Mouse (Mus musculus): ENCODE results near the gene Susd6. TPM values are rescaled to one million over a fixed set of nuclear protein-coding genes. Genes with fewer than 3 reads are reported as not detected.
A peak's percentile ranks its signal among the peaks of the same experiment; 100 is the strongest.

Susd6 gene
- polyA plus RNA-seq, 1 experiment from 2014 or later, result 13.8 TPM

DNA sequence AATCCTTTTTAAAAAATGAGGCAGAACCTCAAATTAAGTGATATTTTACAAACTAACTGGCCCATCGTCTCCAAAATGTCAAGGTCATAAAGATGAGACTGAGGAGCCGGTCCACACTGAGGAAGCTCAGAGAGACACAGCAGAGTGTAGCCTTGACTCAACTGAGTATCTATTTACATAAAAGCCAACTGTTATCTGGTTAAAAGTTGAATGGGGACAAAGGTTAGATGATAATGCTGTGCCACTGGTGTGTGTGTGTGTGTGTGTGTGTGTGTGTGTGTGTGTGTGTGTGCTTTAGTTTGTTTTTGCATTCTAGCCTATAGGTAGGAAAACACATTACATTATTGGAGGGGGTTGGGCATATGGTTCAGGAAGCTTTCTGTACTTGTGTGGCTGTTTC is 100.8 kb downstream of the Susd6 start:
- Histone ChIP-seq H3K27ac (no peak overlapping the region), H3K27me3 (no peaks in the 10 kb centered on the region), H3K9ac (no peak overlapping the region), H3K36me3 (ENCODE audit: poor library complexity, severe bottlenecking) (no peaks in the 10 kb centered on the region), H3K9me3 (replicated peaks) (peaks cover 4% of the 10 kb centered on the region; the same call in 1 of the 2 replicates), H3K4me3 (no peak overlapping the region), H3K4me2 (no peak overlapping the region), H3K4me1 (no peaks in the 10 kb centered on the region)
- no peak for ATAC-seq
- 97% methylated on average over 2 of the region's 2 CpGs for WGBS

- peaks cover 4% of the 10 kb centered on the region; the same call in 1 of the 2 replicates for H3K9me3 ChIP-seq (replicated peaks)
- no peak overlapping the region for H3K4me2 ChIP-seq
- no peaks in the 10 kb centered on the region for H3K36me3 ChIP-seq (ENCODE audit: poor library complexity, severe bottlenecking)
- no peaks in the 10 kb centered on the region for H3K4me1 ChIP-seq
- no peak overlapping the region for H3K27ac ChIP-seq
- no peak for ATAC-seq
- H3K9ac ChIP-seq, result no peak overlapping the region
- no peak overlapping the region for H3K4me3 ChIP-seq
- no peaks in the 10 kb centered on the region for H3K27me3 ChIP-seq
- 94% methylated on average over 18 of the region's 18 CpGs for WGBS
Observed at GRCm38 (mm10) chr12:80893720-80894494, 103.6 kb downstream of the Susd6 start.

DNA sequence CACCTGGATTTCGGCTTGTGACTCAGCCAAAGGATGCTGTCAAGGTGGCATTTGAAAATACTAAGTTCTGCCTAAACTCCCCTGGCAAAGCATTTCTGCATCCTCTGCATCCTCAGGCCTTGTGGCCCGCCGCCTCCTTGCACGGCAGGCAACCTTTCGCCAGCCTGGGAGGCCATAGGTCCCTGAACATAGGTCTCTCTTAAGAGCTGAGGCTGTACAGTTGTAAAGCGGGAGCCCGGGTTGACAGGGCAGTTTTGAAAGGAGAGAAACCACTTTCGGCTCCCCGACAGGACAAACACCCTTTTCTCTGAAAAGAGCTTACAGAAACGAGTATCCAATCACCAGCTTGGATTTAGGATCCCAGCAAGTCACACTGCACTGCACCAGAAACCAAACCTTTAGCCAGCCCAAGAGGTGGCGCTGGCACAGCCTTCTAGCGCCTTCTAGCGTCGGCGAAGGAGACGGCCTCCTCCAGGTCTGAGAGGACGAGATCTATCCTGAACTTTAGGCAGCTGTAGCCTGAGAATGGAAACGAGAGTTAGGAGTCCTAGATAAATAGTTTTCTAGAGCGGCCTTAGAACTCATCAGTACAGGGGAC is 104.8 kb downstream of the Susd6 start:
- Histone ChIP-seq H3K4me3 (peak overlapping the region; percentile 12; the same call in 1 of the 2 replicates), H3K27ac (no peak overlapping the region), H3K9ac (peak overlapping the region; percentile 14; the same call in 1 of the 2 replicates)

DNA sequence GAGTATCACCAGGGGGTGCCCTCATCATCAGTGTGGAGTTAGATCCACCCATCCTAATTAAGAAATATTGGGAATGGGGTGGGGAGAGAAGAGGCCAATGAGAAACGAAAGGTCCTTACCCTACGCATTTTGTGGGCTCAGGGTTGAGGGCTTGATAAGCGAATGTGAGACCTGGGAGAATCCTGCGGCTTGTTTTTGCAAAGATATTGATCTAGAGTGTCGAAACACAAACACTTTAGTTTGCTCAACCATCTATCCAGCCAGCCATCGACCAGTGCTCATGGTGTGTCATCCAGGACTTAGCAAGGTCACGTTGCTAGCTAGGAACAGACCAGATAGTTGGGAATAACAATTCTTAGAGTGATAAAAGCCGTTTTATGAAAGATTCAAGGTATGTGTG is 119.3 kb downstream of the Susd6 start:
- 93% methylated on average over 8 of the region's 8 CpGs for WGBS

More for the DNA sequence above, 104.8 kb downstream of the Susd6 start:
- H3K4me1 ChIP-seq, result no peaks in the 10 kb centered on the region
- H3K36me3 ChIP-seq (ENCODE audit: poor library complexity, severe bottlenecking), result no peaks in the 10 kb centered on the region
- 5% methylated on average over 19 of the region's 19 CpGs for WGBS
- peak overlapping the region; percentile 50 for H3K4me2 ChIP-seq
- no peaks in the 10 kb centered on the region for H3K27me3 ChIP-seq
- peak; percentile 94 for ATAC-seq
- no peaks in the 10 kb centered on the region for H3K9me3 ChIP-seq (replicated peaks)

GRCm38 (mm10) chr12:80917764-80918163 is 127.5 kb downstream of the Susd6 start:
- no peaks in the 10 kb centered on the region for H3K36me3 ChIP-seq (ENCODE audit: poor library complexity, severe bottlenecking)
- no peak for ATAC-seq
- H3K27ac ChIP-seq, result no peak overlapping the region
- no peaks in the 10 kb centered on the region for H3K9me3 ChIP-seq (replicated peaks)
- no peaks in the 10 kb centered on the region for H3K27me3 ChIP-seq
- no peak overlapping the region for H3K9ac ChIP-seq
- no peaks in the 10 kb centered on the region for H3K4me1 ChIP-seq
- no peak overlapping the region for H3K4me3 ChIP-seq
- 58% methylated on average over 7 of the region's 7 CpGs for WGBS
- H3K4me2 ChIP-seq, result no peak overlapping the region

More for the DNA sequence above, 119.3 kb downstream of the Susd6 start:
- H3K4me2 ChIP-seq, result no peak overlapping the region
- no peaks in the 10 kb centered on the region for H3K27me3 ChIP-seq
- no peak overlapping the region for H3K4me3 ChIP-seq
- H3K27ac ChIP-seq, result no peak overlapping the region
- ATAC-seq, result no peak
- H3K9ac ChIP-seq, result no peak overlapping the region
- H3K9me3 ChIP-seq (replicated peaks), result no peaks in the 10 kb centered on the region
- no peaks in the 10 kb centered on the region for H3K36me3 ChIP-seq (ENCODE audit: poor library complexity, severe bottlenecking)
- no peaks in the 10 kb centered on the region for H3K4me1 ChIP-seq

- Histone ChIP-seq H3K4me2 (no peak overlapping the region), H3K4me1 (no peaks in the 10 kb centered on the region)
- ATAC-seq, result no peak
Observed at GRCm38 (mm10) chr12:80921301-80921700, 131.0 kb downstream of the Susd6 start.

DNA sequence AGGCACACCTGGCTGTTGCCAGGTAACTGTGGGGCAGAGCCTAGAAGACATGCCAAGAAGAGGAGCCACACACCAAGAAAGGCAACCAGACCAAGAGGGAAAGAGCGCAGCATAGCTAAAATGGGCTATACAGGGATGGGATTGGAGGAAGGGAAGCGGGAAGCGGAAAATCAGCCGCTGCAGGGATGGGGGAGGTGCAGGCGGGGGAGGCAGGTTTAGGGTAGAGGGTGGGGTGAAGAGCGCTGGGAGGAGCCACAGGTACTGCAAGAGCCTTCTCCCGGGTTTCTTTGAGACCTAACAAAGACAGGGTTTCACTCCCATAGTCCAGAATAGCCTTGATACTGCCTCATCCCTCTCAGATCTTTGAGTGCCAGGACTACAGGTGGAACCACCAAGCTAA is 132.6 kb downstream of the Susd6 start:
- Histone ChIP-seq H3K9ac (no peak overlapping the region), H3K4me2 (0 out of 2 replicates have a peak overlapping the region, but pooled peaks have one; percentile 25), H3K27ac (no peak overlapping the region), H3K4me1 (no peaks in the 10 kb centered on the region), H3K36me3 (ENCODE audit: poor library complexity, severe bottlenecking) (no peaks in the 10 kb centered on the region), H3K27me3 (no peaks in the 10 kb centered on the region), H3K4me3 (no peak overlapping the region), H3K9me3 (replicated peaks) (no peaks in the 10 kb centered on the region)
- 11% methylated on average over 7 of the region's 7 CpGs for WGBS
- no peak for ATAC-seq

More at GRCm38 (mm10) chr12:80921301-80921700, 131.0 kb downstream of the Susd6 start:
- H3K9ac ChIP-seq, result no peak overlapping the region
- no peak overlapping the region for H3K4me3 ChIP-seq
- H3K36me3 ChIP-seq (ENCODE audit: poor library complexity, severe bottlenecking), result no peaks in the 10 kb centered on the region
- H3K27ac ChIP-seq, result no peak overlapping the region
- no peaks in the 10 kb centered on the region for H3K27me3 ChIP-seq
- 93% methylated on average over 5 of the region's 5 CpGs for WGBS
- H3K9me3 ChIP-seq (replicated peaks), result no peaks in the 10 kb centered on the region

DNA sequence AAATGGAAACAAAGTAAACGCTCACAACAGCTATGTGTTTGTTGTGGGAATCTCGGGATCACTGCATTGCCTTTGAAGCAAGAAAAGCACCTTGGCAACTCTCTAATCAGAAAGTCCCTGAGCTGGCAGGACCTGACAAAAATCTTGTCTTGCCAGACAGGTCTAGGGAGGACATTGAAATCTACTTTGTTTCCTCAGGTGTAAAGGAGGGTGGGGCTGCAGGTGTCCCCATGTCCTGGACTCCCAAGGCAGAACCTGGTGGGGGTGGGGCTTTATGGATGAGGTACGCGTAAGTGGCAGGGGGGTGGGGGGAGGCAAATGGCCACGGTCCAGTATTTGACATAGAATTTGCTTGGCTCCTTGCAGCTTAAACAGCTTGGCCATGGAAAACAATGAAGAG is 133.3 kb downstream of the Susd6 start:
- H3K4me3 ChIP-seq, result no peak overlapping the region
- WGBS, result 72% methylated on average over 5 of the region's 5 CpGs
- H3K9ac ChIP-seq, result no peak overlapping the region
- no peaks in the 10 kb centered on the region for H3K9me3 ChIP-seq (replicated peaks)
- H3K36me3 ChIP-seq (ENCODE audit: poor library complexity, severe bottlenecking), result no peaks in the 10 kb centered on the region
- no peaks in the 10 kb centered on the region for H3K4me1 ChIP-seq
- no peak overlapping the region for H3K27ac ChIP-seq
- H3K27me3 ChIP-seq, result no peaks in the 10 kb centered on the region
- H3K4me2 ChIP-seq, result no peak overlapping the region
- ATAC-seq, result no peak

GRCm38 (mm10) chr12:80924205-80924604 is 133.9 kb downstream of the Susd6 start:
- Histone ChIP-seq H3K4me2 (no peak overlapping the region), H3K27ac (no peak overlapping the region), H3K4me3 (no peak overlapping the region), H3K9ac (no peak overlapping the region), H3K4me1 (no peaks in the 10 kb centered on the region), H3K27me3 (no peaks in the 10 kb centered on the region), H3K9me3 (replicated peaks) (no peaks in the 10 kb centered on the region), H3K36me3 (ENCODE audit: poor library complexity, severe bottlenecking) (no peaks in the 10 kb centered on the region)
- 63% methylated on average over 3 of the region's 3 CpGs for WGBS
- ATAC-seq, result no peak

- H3K9me3 ChIP-seq (replicated peaks), result no peaks in the 10 kb centered on the region
- no peak for ATAC-seq
- H3K4me1 ChIP-seq, result no peaks in the 10 kb centered on the region
- H3K9ac ChIP-seq, result no peak overlapping the region
- H3K4me2 ChIP-seq, result no peak overlapping the region
- H3K36me3 ChIP-seq (ENCODE audit: poor library complexity, severe bottlenecking), result no peaks in the 10 kb centered on the region
- no peak overlapping the region for H3K27ac ChIP-seq
- 31% methylated on average over 7 of the region's 7 CpGs for WGBS
- H3K27me3 ChIP-seq, result no peaks in the 10 kb centered on the region
- no peak overlapping the region for H3K4me3 ChIP-seq
Observed at GRCm38 (mm10) chr12:80925919-80926318, 135.6 kb downstream of the Susd6 start.

DNA sequence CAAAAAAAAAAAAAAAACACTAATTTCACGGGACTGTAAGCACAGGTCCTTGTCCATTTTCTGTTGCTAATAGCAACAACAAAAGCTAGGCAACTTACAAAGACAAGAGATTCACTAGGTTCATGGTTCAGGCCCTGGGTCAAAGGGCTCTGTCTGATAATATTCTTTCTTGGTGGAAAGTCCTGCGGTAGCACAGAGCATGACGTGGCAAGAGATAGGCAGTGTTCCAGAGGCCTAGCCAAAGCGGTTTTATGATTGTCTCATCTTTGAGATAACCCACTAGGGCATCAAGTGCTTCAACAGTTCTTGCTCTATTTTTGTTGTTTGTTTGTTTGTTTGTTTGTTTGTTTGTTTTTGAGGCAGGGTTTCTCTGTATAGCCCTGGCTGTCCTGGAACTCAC is 136.2 kb downstream of the Susd6 start:
- H3K9ac ChIP-seq, result no peak overlapping the region
- no peaks in the 10 kb centered on the region for H3K27me3 ChIP-seq
- no peak for ATAC-seq
- no peak overlapping the region for H3K4me2 ChIP-seq
- WGBS, result 89% methylated on average over 4 of the region's 4 CpGs
- H3K27ac ChIP-seq, result no peak overlapping the region
- no peaks in the 10 kb centered on the region for H3K9me3 ChIP-seq (replicated peaks)
- no peak overlapping the region for H3K4me3 ChIP-seq
- H3K36me3 ChIP-seq (ENCODE audit: poor library complexity, severe bottlenecking), result no peaks in the 10 kb centered on the region
- no peaks in the 10 kb centered on the region for H3K4me1 ChIP-seq

GRCm38 (mm10) chr12:80927518-80927917 is 137.2 kb downstream of the Susd6 start:
- H3K9ac ChIP-seq, result no peak overlapping the region
- no peak overlapping the region for H3K27ac ChIP-seq
- H3K4me3 ChIP-seq, result no peak overlapping the region
- H3K27me3 ChIP-seq, result no peaks in the 10 kb centered on the region
- no peak overlapping the region for H3K4me2 ChIP-seq
- WGBS, result 81% methylated on average over 1 of the region's 1 CpGs
- no peaks in the 10 kb centered on the region for H3K36me3 ChIP-seq (ENCODE audit: poor library complexity, severe bottlenecking)
- no peaks in the 10 kb centered on the region for H3K9me3 ChIP-seq (replicated peaks)
- no peaks in the 10 kb centered on the region for H3K4me1 ChIP-seq
- ATAC-seq, result no peak
